ENCODE assay signal across 27 mouse cellular contexts in genomic region chr9:74741949-74742348, GRCm38 (mm10).
"Had no signal": no experiment of that assay in that cellular context is flagged by ENCODE, and none has a peak within 500 bp of the region (broad histone marks: within the 10 kb centered on the region; RNA-seq: fewer than 3 reads in every experiment).

No protein-coding gene starts in this region.

- H3K4me1 ChIP-seq: heart, embryonic 13.5 days; heart, embryonic 15.5 days; hindbrain, embryonic 13.5 days; hindbrain, embryonic 15.5 days; kidney, embryonic 15.5 days; limb, embryonic 13.5 days; limb, embryonic 15.5 days; liver, embryonic 12.5 days had no signal

- H3K9ac ChIP-seq: heart, embryonic 13.5 days; heart, embryonic 15.5 days; hindbrain, embryonic 13.5 days; hindbrain, embryonic 15.5 days; kidney, embryonic 15.5 days; limb, embryonic 13.5 days; limb, embryonic 15.5 days; liver, embryonic 12.5 days; liver, embryonic 14.5 days had no signal

- H3K36me3 ChIP-seq: heart, embryonic 13.5 days; heart, embryonic 15.5 days; hindbrain, embryonic 13.5 days; hindbrain, embryonic 15.5 days; kidney, embryonic 15.5 days; limb, embryonic 13.5 days; limb, embryonic 15.5 days; liver, embryonic 12.5 days had no signal

- H3K4me2 ChIP-seq: heart, embryonic 11.5 days; heart, embryonic 13.5 days; heart, embryonic 15.5 days; hindbrain, embryonic 13.5 days; hindbrain, embryonic 15.5 days; kidney, embryonic 15.5 days; limb, embryonic 13.5 days; limb, embryonic 15.5 days; liver, embryonic 12.5 days had no signal

- DNase-seq: gastrocnemius, postnatal 14 days; gastrocnemius, postnatal 36 days; heart, adult 11 months; heart, adult 2 months; heart, postnatal 14 days; heart, postnatal 36 days; kidney, adult 11 months; kidney, adult 2 months; kidney, adult 9 months; kidney, postnatal 14 days; kidney, postnatal 36 days; layer of hippocampus, adult 9-11 months; layer of hippocampus, postnatal 36 days; left cerebral cortex, postnatal 4 days had no signal

- H3K9me3 ChIP-seq: heart, embryonic 13.5 days; heart, embryonic 15.5 days; hindbrain, embryonic 13.5 days; hindbrain, embryonic 15.5 days; kidney, embryonic 15.5 days; limb, embryonic 13.5 days; limb, embryonic 15.5 days; liver, embryonic 12.5 days had no signal

- H3K27ac ChIP-seq: heart, adult 2 months; heart, embryonic 13.5 days; heart, embryonic 15.5 days; hindbrain, embryonic 13.5 days; hindbrain, embryonic 15.5 days; hindbrain, postnatal 0 days; kidney, embryonic 15.5 days; kidney, postnatal 0 days; limb, embryonic 13.5 days; limb, embryonic 15.5 days; liver, embryonic 12.5 days; liver, embryonic 14.5 days had no signal

- H3K27me3 ChIP-seq: heart, embryonic 13.5 days; heart, embryonic 15.5 days; hindbrain, embryonic 13.5 days; hindbrain, embryonic 15.5 days; kidney, embryonic 15.5 days; limb, embryonic 13.5 days; limb, embryonic 15.5 days; liver, embryonic 12.5 days had no signal

- H3K4me3 ChIP-seq: heart, adult 2 months; heart, embryonic 13.5 days; heart, embryonic 15.5 days; hindbrain, embryonic 13.5 days; hindbrain, embryonic 15.5 days; kidney, embryonic 15.5 days; limb, embryonic 13.5 days; limb, embryonic 15.5 days; liver, embryonic 12.5 days had no signal

- ATAC-seq: hindbrain, postnatal 0 days; intestine, embryonic 16.5 days; liver, embryonic 12.5 days had no signal
